Mouse (Mus musculus) gastrocnemius, adult 2 months (tissue): ENCODE measurements around the gene Plekhm3. TPM values are rescaled to one million over a fixed set of nuclear protein-coding genes. Genes with fewer than 3 reads are reported as not detected.

Experiments used
- DNase-seq: peaks from one replicate; pipeline ENCODE4 v3.0.0; 2022
- H3K27ac ChIP-seq: fragments of 200-600 bp; 2 replicates; pipeline ENCODE4 v1.8.1; 2022; ENCODE audit warnings: mild to moderate bottlenecking
- H3K4me3 ChIP-seq: fragments of 200-600 bp; 2 replicates; pipeline ENCODE4 v1.8.1; 2022; ENCODE audit warnings: mild to moderate bottlenecking, moderate library complexity
- CTCF ChIP-seq: fragments of 200-600 bp; IDR thresholded peaks from 2 replicates; pipeline ENCODE4 v1.8.1; 2022; ENCODE audit warnings: antibody characterized with exemption, mild to moderate bottlenecking, moderate library complexity
- intact Hi-C: fragments of 180-260 bp; cut with DNase I; formaldehyde crosslinking; loops from one replicate; pipeline ENCODE4 v1.15.1; 2025
- total RNA-seq, 2 experiments: library from RNA; stranded (reverse); gene quantifications; 2 replicates each; pipeline ENCODE4 v1.2.3; 2021

Plekhm3 gene
- total RNA-seq, 2 experiments from 2014 or later = 6.6 to 7.9 TPM

GRCm38 (mm10) chr1:64887502-64888203, 69.0 kb downstream of the Plekhm3 start:
- intact Hi-C loops = no loop called here
- DNase-seq = no peak
- TF ChIP-seq CTCF = no peak
- H3K27ac ChIP-seq = no peak overlapping the region
- H3K4me3 ChIP-seq = no peak overlapping the region

GRCm38 (mm10) chr1:64886718-64887117, 69.9 kb downstream of the Plekhm3 start:
- intact Hi-C loops = no loop called here
- no peak overlapping the region for H3K27ac ChIP-seq
- no peak for TF ChIP-seq CTCF
- H3K4me3 ChIP-seq = no peak overlapping the region
- no peak for DNase-seq

GRCm38 (mm10) chr1:64885328-64885727, 71.3 kb downstream of the Plekhm3 start:
- Histone ChIP-seq H3K27ac (no peak overlapping the region), H3K4me3 (no peak overlapping the region)
- no peak for TF ChIP-seq CTCF
- intact Hi-C loops = no loop called here
- DNase-seq = no peak

- no peak overlapping the region for H3K27ac ChIP-seq
- no peak for DNase-seq
- H3K4me3 ChIP-seq = no peak overlapping the region
- no peak for TF ChIP-seq CTCF
- intact Hi-C loops = no loop called here
Measured at GRCm38 (mm10) chr1:64884007-64884406, 72.6 kb downstream of the Plekhm3 start.

- no peak overlapping the region for H3K4me3 ChIP-seq
- no peak for TF ChIP-seq CTCF
- intact Hi-C loops = no loop called here
- no peak for DNase-seq
- H3K27ac ChIP-seq = no peak overlapping the region
Measured at GRCm38 (mm10) chr1:64880613-64881012, 76.0 kb downstream of the Plekhm3 start.

GRCm38 (mm10) chr1:64878795-64879240, 77.8 kb downstream of the Plekhm3 start:
- no peak overlapping the region for H3K4me3 ChIP-seq
- no peak for DNase-seq
- TF ChIP-seq CTCF = no peak
- no peak overlapping the region for H3K27ac ChIP-seq
- intact Hi-C loops = no loop called here

- no peak overlapping the region; the same call in 1 of the 2 replicates for H3K27ac ChIP-seq
- no peak for DNase-seq
- intact Hi-C loops = no loop called here
- H3K4me3 ChIP-seq = no peak overlapping the region
- TF ChIP-seq CTCF = no peak
Measured at GRCm38 (mm10) chr1:64876276-64876675, 80.3 kb downstream of the Plekhm3 start.

GRCm38 (mm10) chr1:64875712-64876111, 80.9 kb downstream of the Plekhm3 start:
- no peak for TF ChIP-seq CTCF
- H3K4me3 ChIP-seq = no peak overlapping the region
- intact Hi-C loops = no loop called here
- DNase-seq = no peak
- no peak overlapping the region; the same call in 1 of the 2 replicates for H3K27ac ChIP-seq

GRCm38 (mm10) chr1:64875156-64875555, 81.5 kb downstream of the Plekhm3 start:
- DNase-seq = no peak
- intact Hi-C loops = no loop called here
- no peak overlapping the region for H3K4me3 ChIP-seq
- TF ChIP-seq CTCF = no peak
- H3K27ac ChIP-seq = no peak overlapping the region

GRCm38 (mm10) chr1:64871956-64872355, 84.7 kb downstream of the Plekhm3 start:
- no peak for TF ChIP-seq CTCF
- no peak overlapping the region for H3K27ac ChIP-seq
- no peak overlapping the region for H3K4me3 ChIP-seq
- no peak for DNase-seq
- intact Hi-C loops = no loop called here

- Histone ChIP-seq H3K4me3 (no peak overlapping the region), H3K27ac (no peak overlapping the region)
- no peak for TF ChIP-seq CTCF
- intact Hi-C loops = no loop called here
- no peak for DNase-seq
Measured at GRCm38 (mm10) chr1:64867684-64868083, 88.9 kb downstream of the Plekhm3 start.

GRCm38 (mm10) chr1:64866140-64866539, 90.5 kb downstream of the Plekhm3 start:
- Histone ChIP-seq H3K4me3 (no peak overlapping the region), H3K27ac (no peak overlapping the region)
- no peak for TF ChIP-seq CTCF
- intact Hi-C loops = no loop called here
- no peak for DNase-seq

GRCm38 (mm10) chr1:64860235-64860920, 96.2 kb downstream of the Plekhm3 start:
- H3K27ac ChIP-seq = no peak overlapping the region
- intact Hi-C loops = loop anchor here (5.0 kb wide), 1 partner anchor 43 kb away; no protein-coding TSS in a partner anchor
- no peak for TF ChIP-seq CTCF
- no peak overlapping the region for H3K4me3 ChIP-seq
- no peak for DNase-seq

- DNase-seq = no peak
- intact Hi-C loops = loop anchor here (5.0 kb wide), 1 partner anchor 43 kb away; no protein-coding TSS in a partner anchor
Measured at GRCm38 (mm10) chr1:64859826-64860225, 96.8 kb downstream of the Plekhm3 start.

More at GRCm38 (mm10) chr1:64859826-64860225, 96.8 kb downstream of the Plekhm3 start:
- no peak overlapping the region for H3K27ac ChIP-seq
- TF ChIP-seq CTCF = no peak
- no peak overlapping the region for H3K4me3 ChIP-seq
